Mouse (Mus musculus) embryonic facial prominence, embryonic 15.5 days (tissue): ENCODE measurements at regions not wholly inside any gene's neighbourhood (a gene's known extent, or its start where the extent isn't known, plus 50 kb on each side); places are given as distances from the start of the nearest gene placed in this dataset.

Experiments used
- ATAC-seq: fragments of 200-750 bp; cut with Nextera tagmentation; 2 replicates; pipeline ENCODE4 v1.8.0; 2017; ENCODE audit warnings: low read depth, moderate TSS enrichment; ENCODE audit not compliant: insufficient number of reproducible peaks, low FRiP score, low TSS enrichment
- H3K27ac ChIP-seq: fragments of 300-500 bp; sonication (generic); replicated peaks from 2 replicates; pipeline ENCODE4 v1.5.1; 2015; ENCODE audit warnings: mild to moderate bottlenecking, inconsistent platforms
- H3K27me3 ChIP-seq: fragments of 300-500 bp; sonication (generic); 2 replicates; pipeline ENCODE4 v1.6.1; 2015; ENCODE audit warnings: inconsistent platforms
- H3K36me3 ChIP-seq: fragments of 300-500 bp; sonication (generic); 2 replicates; pipeline ENCODE4 v1.6.1; 2015; ENCODE audit warnings: mild to moderate bottlenecking, inconsistent platforms
- H3K4me1 ChIP-seq: fragments of 300-500 bp; sonication (generic); 2 replicates; pipeline ENCODE4 v1.6.1; 2015; ENCODE audit warnings: inconsistent platforms
- H3K4me2 ChIP-seq: fragments of 300-500 bp; sonication (generic); replicated peaks from 2 replicates; pipeline ENCODE4 v1.6.1; 2015; ENCODE audit warnings: mild to moderate bottlenecking, inconsistent platforms
- H3K4me3 ChIP-seq: fragments of 300-500 bp; sonication (generic); replicated peaks from 2 replicates; pipeline ENCODE4 v1.5.1; 2015; ENCODE audit warnings: mild to moderate bottlenecking, inconsistent platforms
- H3K9ac ChIP-seq: fragments of 300-500 bp; sonication (generic); 2 replicates; pipeline ENCODE4 v1.6.1; 2015; ENCODE audit warnings: inconsistent platforms
- H3K9me3 ChIP-seq: fragments of 300-500 bp; sonication (generic); replicated peaks from 2 replicates; pipeline ENCODE4 v1.6.1; 2016; ENCODE audit warnings: inconsistent platforms
- WGBS: fragments of 180-500 bp; shearing (Covaris S2); methylation state at CpG from one replicate; pipeline ENCODE4 v1.1.7; 2015; 5-methylcytosine and 5-hydroxymethylcytosine counted together

DNA sequence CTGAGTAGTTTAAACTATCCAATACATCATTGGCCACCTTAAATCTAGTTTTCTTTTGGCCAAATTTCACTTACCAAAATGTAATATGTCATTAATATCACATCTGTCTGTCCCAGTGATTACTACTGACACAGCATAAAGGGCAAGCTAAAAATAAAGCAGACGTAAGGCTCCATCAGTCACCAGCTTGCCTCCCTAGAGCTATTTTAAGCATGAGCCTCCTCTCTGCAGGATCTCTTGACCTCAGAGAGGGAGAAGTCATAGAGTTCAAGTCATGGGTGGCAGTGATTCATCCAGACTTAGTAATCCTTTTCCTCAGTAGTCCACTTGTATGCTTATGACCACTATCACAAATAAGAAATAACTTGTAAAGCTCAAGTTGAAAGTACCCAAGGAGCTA lies 313.2 kb upstream of the Actbl2 start:
- H3K4me1 ChIP-seq = peaks cover 4% of the 10 kb centered on the region; the same call in 1 of the 2 replicates
- H3K9ac ChIP-seq = no peak overlapping the region
- H3K27ac ChIP-seq = no peak overlapping the region
- no peak for ATAC-seq
- H3K36me3 ChIP-seq = no peaks in the 10 kb centered on the region
- H3K27me3 ChIP-seq = no peaks in the 10 kb centered on the region
- no peak overlapping the region for H3K4me3 ChIP-seq
- H3K9me3 ChIP-seq = no peaks in the 10 kb centered on the region
- WGBS = 61% methylated on average over 1 of the region's 1 CpGs
- no peak overlapping the region for H3K4me2 ChIP-seq

DNA sequence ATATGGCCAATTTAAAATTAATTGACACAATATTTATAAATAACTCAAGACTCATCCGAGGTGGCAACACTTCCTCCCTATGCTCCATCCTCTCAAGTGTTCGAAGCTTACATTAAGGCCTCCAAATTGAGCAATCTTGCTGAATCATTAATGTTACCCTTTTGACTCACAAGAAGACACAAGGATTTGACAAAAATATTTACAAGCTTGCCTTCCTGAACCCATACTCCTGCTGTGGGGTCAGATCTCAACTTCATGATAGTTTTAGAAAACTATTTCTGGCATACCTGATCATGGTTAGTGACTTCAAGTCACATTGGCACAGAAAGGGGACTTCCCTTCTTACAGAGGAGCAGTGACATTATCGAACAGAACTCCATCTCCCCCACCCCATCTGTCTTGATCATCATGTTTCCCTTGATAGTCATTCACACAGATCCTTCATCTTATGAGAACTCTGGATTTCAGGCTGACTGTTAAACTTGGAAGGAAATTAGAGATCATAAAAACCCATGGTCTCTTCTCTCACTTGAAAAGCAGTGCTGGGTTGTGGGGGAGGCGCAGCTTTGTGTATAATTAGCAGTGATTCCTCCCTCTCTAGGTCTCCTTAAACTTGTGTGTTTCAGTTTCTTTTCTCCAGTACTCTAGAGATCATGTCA lies 311.7 kb upstream of the Actbl2 start:
- whole genome bisulfite sequencing = 85% methylated on average over 4 of the region's 4 CpGs
- no peak for ATAC-seq
- Histone ChIP-seq H3K4me2 (no peak overlapping the region), H3K27ac (no peak overlapping the region), H3K9me3 (no peaks in the 10 kb centered on the region), H3K36me3 (no peaks in the 10 kb centered on the region), H3K27me3 (no peaks in the 10 kb centered on the region), H3K4me1 (peaks cover 4% of the 10 kb centered on the region; the same call in 1 of the 2 replicates), H3K4me3 (no peak overlapping the region), H3K9ac (no peak overlapping the region)

DNA sequence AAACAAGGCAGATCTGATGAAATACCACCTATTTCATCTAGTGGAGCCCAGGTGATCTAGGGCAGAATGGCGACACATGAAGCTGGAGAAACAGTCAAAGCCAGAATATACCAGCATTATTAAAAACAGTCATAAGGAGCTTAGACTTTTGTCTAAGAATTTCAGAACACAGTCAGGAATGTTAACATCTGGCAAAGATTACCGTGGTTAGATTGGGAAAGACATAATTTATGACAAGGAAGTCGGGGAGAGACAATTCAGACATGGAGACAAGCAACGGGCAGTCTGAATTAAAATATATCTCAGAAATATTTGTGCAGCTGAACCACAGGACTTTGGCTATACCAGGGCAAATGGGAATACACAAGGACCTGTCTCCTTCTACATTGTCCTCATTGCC lies 310.8 kb upstream of the Actbl2 start:
- Histone ChIP-seq H3K27me3 (no peaks in the 10 kb centered on the region), H3K4me2 (no peak overlapping the region), H3K9me3 (no peaks in the 10 kb centered on the region), H3K4me1 (peaks cover 4% of the 10 kb centered on the region; the same call in 1 of the 2 replicates), H3K27ac (no peak overlapping the region), H3K36me3 (no peaks in the 10 kb centered on the region), H3K9ac (no peak overlapping the region), H3K4me3 (no peak overlapping the region)
- no peak for ATAC-seq
- WGBS = 29% methylated on average over 4 of the region's 4 CpGs

DNA sequence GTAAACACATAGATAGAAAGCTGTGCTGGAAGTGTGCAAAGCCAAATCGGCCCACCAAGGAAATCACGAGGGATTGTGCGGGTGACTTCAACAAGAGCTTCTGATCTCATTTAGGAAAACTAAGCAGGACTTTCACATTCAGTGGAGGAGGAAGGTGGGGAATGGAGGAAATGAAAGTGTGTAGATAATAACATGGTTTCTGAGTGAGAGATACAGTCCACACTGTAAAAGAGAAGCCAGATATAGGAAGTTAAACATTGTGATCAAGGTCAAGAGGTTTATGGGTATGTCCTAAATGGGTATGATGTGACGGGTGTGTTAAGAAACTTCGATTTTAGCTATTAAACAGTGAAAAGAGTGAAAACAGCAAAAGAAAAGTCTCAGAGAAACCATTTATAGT lies 310.1 kb upstream of the Actbl2 start:
- Histone ChIP-seq H3K4me2 (no peak overlapping the region), H3K9me3 (no peaks in the 10 kb centered on the region), H3K4me3 (no peak overlapping the region), H3K4me1 (peaks cover 4% of the 10 kb centered on the region; the same call in 1 of the 2 replicates), H3K27ac (no peak overlapping the region), H3K36me3 (no peaks in the 10 kb centered on the region), H3K27me3 (no peaks in the 10 kb centered on the region), H3K9ac (no peak overlapping the region)
- WGBS = 85% methylated on average over 5 of the region's 5 CpGs
- no peak for ATAC-seq

DNA sequence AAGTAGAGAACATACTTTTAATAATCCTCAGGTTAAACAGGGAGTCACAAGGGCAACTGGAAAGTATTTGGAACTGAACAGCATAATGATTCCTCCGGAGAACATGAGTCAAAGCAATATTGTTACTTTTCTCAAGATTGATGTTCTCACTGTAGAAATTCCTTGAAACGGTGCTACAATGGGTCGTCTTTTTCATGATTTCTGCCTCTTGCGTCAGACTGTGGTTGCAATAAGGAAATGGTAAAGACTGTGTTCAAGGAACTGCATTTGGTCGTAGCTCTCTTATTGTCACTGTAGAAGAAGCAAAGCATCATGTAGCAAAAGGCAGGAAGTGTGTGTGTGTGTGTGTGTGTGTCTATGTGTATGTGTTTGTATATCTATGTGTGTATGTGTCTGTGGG lies 294.6 kb upstream of the Actbl2 start:
- Histone ChIP-seq H3K27me3 (no peaks in the 10 kb centered on the region), H3K36me3 (no peaks in the 10 kb centered on the region), H3K9me3 (no peaks in the 10 kb centered on the region), H3K4me2 (no peak overlapping the region), H3K4me1 (no peaks in the 10 kb centered on the region), H3K9ac (no peak overlapping the region), H3K4me3 (no peak overlapping the region), H3K27ac (no peak overlapping the region)
- no peak for ATAC-seq
- 58% methylated on average over 5 of the region's 5 CpGs for WGBS

DNA sequence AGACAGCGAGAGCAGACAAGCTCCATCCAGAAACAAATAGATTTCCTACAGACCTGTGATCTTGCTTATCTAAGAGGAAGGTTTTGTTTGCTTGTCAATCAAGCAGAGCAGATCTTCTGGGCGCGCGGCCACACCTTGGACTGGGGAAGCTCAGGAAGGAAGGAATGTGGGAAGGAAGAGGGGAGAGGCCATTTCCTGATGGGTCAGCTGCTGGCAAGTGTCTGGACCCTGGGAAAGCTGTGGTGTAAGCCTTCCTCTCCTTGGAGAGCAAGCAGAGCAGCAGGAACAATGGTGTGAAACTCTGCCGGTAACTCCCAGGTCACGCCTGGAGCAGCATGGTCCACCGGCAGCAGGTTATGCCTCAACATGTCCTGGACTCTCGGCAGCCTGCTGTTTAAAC lies 287.7 kb upstream of the Actbl2 start:
- Histone ChIP-seq H3K9ac (no peak overlapping the region), H3K27me3 (no peaks in the 10 kb centered on the region), H3K9me3 (no peaks in the 10 kb centered on the region), H3K4me2 (no peak overlapping the region), H3K36me3 (no peaks in the 10 kb centered on the region), H3K4me1 (peaks cover 16% of the 10 kb centered on the region), H3K4me3 (no peak overlapping the region), H3K27ac (peak overlapping the region; percentile 69)
- WGBS = 59% methylated on average over 8 of the region's 8 CpGs
- no peak for ATAC-seq

DNA sequence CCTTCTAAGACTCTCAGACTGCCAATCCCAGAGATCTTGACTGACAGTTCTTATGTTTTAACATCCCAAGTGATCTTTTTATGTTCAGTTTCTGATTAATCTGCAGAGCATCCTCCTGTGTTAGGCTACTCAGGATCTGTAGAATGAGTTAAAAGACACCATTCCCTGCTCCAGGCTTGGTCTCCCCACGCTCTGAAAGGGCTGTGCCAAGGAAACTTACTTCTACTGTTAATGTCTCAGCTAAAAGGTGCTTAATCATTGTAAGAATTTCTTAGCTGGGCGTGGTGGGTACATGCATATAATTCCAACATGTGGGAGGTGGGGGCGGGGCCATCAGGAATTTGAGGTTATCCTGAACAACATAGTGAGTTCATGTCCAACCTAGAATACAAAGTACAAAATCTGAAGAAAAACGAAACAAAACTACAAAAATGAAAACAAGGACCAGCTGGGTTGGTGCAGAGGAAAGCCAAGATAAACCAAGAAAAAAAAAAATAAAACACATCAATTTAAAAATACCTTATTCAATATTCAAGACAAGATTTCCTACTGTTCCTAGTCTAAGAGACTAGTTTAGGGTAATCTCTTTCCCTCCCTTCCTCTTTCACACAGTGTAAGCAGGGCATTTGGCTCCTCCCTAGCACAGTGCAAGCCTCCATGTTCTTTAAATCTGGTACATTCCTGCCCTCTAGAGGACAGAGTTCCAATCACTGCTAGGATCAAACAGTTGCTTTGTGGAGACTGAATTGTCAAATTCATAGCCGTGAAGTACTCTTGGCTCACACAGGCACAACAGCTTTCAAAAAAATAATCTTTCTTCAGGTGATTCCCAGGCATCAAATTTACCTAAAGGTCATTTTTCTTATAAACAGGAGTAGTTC lies 286.9 kb upstream of the Actbl2 start:
- ATAC-seq = peak; percentile 91
- 34% methylated on average over 5 of the region's 5 CpGs for WGBS
- H3K36me3 ChIP-seq = no peaks in the 10 kb centered on the region
- H3K9ac ChIP-seq = no peak overlapping the region
- H3K4me1 ChIP-seq = peaks cover 16% of the 10 kb centered on the region
- no peak overlapping the region for H3K4me2 ChIP-seq
- H3K9me3 ChIP-seq = no peaks in the 10 kb centered on the region
- peak overlapping the region; percentile 69 for H3K27ac ChIP-seq
- H3K27me3 ChIP-seq = no peaks in the 10 kb centered on the region
- no peak overlapping the region for H3K4me3 ChIP-seq

DNA sequence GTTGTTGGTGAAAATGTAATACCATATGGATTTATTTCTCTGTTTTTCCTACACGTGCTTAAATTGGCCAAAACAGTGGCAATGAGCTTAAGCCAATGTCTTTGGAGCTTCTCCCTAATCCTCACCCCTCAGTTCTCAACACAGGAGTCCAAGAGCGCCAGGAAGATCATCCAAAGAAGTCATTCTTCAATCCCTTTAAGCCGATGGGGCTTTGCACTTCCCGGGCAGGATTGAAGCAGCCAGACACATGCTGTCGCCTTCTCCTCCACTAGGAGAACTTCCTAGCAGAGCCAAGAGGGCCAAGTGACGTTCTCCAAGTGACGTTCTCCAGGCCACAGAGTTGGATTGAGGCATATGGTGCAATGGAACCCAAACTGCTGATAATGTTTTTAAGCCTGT lies 286.3 kb upstream of the Actbl2 start:
- WGBS = 40% methylated on average over 7 of the region's 7 CpGs
- Histone ChIP-seq H3K4me2 (no peak overlapping the region), H3K27me3 (no peaks in the 10 kb centered on the region), H3K27ac (0 out of 2 replicates have a peak overlapping the region, but pooled peaks have one; percentile 22), H3K4me1 (peaks cover 16% of the 10 kb centered on the region), H3K9ac (no peak overlapping the region), H3K36me3 (no peaks in the 10 kb centered on the region), H3K4me3 (no peak overlapping the region), H3K9me3 (no peaks in the 10 kb centered on the region)
- ATAC-seq = no peak

DNA sequence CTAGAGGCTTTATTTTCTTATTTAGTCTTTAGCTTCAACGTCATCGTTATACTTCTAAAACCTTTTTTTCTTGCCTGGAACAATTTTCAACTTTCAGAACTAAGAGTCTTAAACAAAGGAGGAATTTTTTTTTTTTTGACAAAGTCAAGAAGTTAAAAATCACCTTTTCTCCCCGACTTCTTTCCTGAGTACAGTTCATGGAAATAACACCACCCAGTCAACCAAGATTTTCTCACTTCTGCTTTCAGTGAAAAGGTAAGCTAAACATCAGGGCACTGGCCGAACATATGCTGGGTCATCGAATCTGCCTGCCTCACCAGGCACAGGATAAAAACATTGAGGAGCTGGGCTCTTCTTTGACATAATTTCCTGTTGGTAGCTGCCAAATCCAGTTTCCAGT lies 277.4 kb upstream of the Actbl2 start:
- WGBS = 68% methylated on average over 5 of the region's 5 CpGs
- Histone ChIP-seq H3K36me3 (no peaks in the 10 kb centered on the region), H3K4me1 (no peaks in the 10 kb centered on the region), H3K27me3 (no peaks in the 10 kb centered on the region), H3K27ac (no peak overlapping the region), H3K4me2 (no peak overlapping the region), H3K9ac (no peak overlapping the region), H3K9me3 (no peaks in the 10 kb centered on the region), H3K4me3 (no peak overlapping the region)
- ATAC-seq = no peak

DNA sequence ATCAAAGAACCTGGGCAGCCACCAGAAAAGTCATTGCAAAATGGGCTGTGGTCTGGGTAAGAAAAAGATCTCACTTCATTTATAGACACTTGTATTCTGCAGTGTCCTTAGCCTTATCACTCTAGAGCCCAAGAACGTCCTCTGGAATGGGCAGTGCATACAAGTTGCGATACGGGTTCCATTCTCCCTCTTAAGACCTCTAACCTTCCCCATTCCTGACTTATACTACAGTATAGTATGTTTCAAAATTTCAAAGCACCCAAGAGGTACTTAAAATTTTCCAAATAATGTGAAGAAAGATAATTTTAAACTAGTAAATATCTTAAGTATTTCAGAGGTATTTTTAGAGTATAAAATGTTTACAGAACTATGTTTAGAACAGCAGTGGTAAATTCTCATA lies 276.8 kb upstream of the Actbl2 start:
- H3K36me3 ChIP-seq = no peaks in the 10 kb centered on the region
- H3K4me3 ChIP-seq = no peak overlapping the region
- H3K27ac ChIP-seq = no peak overlapping the region
- no peaks in the 10 kb centered on the region for H3K9me3 ChIP-seq
- 86% methylated on average over 3 of the region's 3 CpGs for WGBS
- ATAC-seq = no peak
- no peak overlapping the region for H3K9ac ChIP-seq
- no peak overlapping the region for H3K4me2 ChIP-seq
- H3K27me3 ChIP-seq = no peaks in the 10 kb centered on the region
- H3K4me1 ChIP-seq = no peaks in the 10 kb centered on the region

DNA sequence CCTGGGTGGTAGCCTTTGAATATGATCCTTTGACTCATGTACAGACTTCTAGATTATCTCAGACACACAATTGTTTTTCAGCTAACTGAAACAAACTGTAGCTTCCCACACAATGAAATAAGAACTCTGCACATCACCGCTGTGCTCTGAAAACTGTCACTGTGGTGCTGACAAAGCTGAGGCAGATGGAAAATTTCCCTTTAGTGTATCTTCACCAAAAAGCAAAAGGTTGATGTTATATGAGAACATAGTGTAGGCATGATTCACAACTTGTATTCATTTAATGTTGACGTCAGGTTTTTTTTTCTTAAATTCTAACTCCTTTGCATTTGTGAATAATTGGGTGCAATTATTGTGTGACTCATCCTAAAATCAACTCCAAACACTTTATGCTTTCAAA lies 264.1 kb upstream of the Actbl2 start:
- 57% methylated on average over 2 of the region's 2 CpGs for WGBS
- Histone ChIP-seq H3K27ac (no peak overlapping the region), H3K9ac (no peak overlapping the region), H3K9me3 (no peaks in the 10 kb centered on the region), H3K36me3 (no peaks in the 10 kb centered on the region), H3K4me3 (no peak overlapping the region), H3K4me1 (no peaks in the 10 kb centered on the region), H3K4me2 (no peak overlapping the region), H3K27me3 (no peaks in the 10 kb centered on the region)
- no peak for ATAC-seq
